Mouse (Mus musculus): ENCODE data around the gene S1pr4. TPM values are rescaled to one million over a fixed set of nuclear protein-coding genes. Genes with fewer than 3 reads are reported as not detected.

The S1pr4 gene
- polyA plus RNA-seq, 1 experiment, result 4.1 TPM

DNA sequence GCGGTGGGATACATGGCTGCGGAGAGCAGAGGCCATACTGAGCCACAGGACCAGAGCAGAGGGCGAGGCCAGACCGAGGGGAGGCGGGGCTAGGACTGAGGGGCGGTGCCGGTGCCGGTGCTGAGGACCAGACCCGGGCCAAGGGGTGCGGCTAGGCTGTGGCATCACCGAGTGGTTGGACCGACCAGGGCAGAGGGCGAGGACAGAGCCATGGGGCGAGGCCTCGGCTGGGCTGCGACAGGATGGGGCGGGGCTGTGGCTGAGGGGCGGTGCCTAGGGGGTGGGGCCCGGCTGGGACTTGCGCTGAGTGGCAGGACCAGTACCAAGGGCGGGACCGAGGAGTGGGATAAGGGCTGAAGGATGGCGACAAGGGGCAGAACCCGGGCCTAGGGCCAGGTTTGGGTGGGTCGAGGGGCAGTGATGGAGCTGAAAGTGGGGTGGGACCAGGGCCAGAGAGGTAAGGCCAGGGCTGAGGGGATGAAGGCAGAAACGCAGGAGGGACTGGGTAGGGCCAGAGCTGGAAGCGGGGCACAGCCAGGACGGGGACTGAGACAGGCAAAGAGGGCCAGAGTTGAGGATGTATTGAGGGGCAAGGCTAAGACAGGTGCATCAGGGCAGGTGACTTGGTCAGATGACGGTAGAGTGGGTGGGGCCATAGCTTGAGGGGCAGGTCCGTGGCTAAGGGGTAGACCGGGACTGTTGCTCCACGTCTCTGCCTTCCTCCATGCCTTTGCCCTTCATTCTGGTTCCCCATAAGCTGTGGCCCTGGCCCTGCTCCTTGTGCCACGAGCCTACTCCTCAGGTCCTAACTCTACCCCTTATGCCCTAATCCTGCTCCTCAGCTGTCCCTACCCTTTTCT is 35.3 kb downstream of the S1pr4 start:
- TF ChIP-seq GATA1 (IDR thresholded peaks at IDR 0.05; ENCODE audit: low read length), result no peak

DNA sequence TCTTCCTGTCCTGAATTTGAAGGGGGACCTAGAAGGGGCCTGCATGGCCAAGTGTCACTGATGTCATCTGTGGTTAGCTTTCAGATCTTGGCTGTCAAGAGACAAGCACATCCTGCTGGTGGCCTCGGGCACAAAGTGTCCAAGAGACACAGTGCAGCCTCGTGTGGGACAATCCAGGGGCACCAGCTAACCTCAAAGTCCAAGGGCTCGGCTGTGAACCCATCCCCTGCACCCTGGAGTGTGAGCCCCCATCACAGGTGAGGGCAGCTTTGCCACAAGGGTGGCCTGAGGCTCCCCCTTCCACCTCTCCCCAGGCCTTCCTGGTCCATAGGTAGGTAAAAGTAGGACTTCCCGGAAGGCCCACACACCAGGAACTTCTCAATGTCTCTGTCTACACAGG is 36.4 kb downstream of the S1pr4 start:
- no peak for TF ChIP-seq GATA1 (IDR thresholded peaks at IDR 0.05; ENCODE audit: low read length)

DNA sequence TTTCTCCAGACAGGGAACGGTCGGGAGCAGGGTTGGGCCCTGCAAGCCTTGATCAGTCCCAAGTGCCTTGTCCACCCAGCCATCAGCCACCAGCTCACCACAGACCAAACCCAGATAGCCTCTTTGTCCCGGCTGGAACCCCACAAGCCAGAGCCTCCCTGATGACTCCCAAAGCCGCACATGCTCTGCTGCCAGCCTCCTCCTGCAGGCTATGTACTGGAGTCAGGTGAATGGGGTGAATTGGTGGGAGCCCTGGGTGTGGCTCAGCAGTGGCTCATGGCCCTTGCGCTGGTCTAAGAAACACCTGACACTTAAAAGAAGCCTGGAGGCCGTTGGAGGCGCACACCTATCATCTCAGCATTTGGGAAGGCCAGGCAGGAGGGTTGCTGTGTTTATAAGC is 37.0 kb downstream of the S1pr4 start:
- TF ChIP-seq GATA1 (IDR thresholded peaks at IDR 0.05; ENCODE audit: low read length), result no peak

DNA sequence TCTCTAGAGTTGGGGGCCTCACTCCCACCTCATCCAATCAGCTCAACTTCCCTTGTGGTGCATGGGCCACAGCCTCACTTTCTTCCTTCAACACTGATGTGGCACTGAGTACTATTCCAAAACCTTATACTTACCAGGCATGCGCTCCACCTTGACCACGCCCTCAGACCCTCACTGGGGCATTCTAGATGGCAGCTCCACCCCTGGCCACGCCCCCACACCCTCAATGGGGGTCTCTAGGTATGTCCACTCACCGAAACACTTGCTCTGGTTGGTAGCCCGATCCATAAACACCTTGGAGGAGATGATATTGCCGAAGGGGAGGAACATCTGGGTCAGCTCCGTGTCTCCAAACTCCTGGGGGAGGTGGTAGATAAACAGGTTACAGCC is 37.5 kb downstream of the S1pr4 start:
- no peak for TF ChIP-seq GATA1 (IDR thresholded peaks at IDR 0.05; ENCODE audit: low read length)

DNA sequence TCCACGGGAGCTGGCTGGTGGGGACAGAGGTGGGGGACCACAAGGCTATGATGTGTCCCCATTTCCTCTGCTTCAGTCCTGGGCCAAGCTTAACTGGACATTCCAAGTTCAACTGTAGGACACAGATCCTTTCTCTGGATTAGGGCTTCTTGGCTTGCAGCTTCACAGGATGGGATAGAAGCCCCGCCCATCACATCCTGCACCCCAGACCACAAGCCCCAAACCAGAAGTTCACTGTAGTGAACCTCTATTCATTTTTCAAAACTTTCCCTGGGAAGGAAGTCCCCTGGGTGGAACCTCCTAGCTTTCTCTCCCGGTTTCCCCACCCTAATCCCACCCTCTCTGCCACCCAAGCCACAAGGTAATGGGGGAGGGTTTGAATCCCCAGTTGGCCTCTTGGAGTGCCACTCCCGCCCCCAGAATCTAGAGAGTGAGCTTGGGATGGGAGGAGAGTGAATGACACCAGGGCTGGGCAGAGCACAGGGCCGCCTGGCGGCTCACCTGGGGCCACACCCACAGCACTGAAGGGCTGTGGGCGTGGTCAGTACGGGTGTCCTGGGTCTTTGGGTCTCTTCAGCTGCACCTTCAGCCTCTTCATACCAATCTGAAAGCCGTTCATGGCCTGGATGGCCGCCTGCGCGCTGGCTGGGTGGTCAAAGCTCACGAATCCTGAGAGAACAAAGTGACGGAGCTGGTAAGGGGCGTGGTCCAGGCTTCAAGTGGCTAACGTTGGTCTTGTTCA is 38.1 kb downstream of the S1pr4 start:
- TF ChIP-seq GATA1 (IDR thresholded peaks at IDR 0.05; ENCODE audit: low read length), result no peak

DNA sequence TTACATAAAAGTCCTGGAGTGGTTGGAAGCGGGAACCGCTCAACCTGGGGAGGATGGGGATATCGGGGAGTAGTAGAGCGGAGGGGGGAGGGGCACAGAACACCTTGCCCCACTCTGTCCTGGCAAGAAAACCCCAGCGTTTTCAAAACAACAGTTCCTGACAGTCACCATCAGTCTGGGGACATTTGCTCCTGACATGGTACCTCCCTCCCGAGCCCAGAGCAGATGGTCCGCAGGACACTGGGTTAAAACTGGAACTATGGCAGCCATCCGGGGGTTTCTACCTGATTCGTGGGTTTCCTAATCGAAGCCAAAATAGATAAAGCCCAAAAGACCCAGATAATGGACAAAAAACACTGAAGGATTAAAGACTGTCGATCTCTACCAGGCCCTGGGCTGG is 39.0 kb downstream of the S1pr4 start:
- no peak for TF ChIP-seq GATA1 (IDR thresholded peaks at IDR 0.05; ENCODE audit: low read length)

DNA sequence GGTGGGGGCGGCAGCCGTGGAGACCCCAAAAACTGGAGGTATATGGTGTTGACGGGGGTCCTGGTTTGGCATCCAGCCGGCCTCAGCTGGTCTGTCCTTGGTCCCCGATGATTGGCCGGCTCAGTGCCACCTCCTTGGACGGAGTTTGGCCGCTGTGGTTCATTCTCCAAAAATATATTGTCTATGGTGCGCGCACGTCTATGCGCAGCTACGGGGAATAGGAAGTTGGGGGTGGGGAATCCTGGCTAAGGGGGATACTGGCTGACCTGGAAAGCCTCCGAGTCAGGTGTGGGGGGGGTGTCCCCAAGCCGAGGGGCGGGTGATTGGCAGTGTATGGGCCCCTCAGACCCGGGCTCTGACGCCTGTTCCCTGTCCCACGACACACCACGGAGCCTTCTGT is 39.5 kb downstream of the S1pr4 start:
- no peak for TF ChIP-seq GATA1 (IDR thresholded peaks at IDR 0.05; ENCODE audit: low read length)

DNA sequence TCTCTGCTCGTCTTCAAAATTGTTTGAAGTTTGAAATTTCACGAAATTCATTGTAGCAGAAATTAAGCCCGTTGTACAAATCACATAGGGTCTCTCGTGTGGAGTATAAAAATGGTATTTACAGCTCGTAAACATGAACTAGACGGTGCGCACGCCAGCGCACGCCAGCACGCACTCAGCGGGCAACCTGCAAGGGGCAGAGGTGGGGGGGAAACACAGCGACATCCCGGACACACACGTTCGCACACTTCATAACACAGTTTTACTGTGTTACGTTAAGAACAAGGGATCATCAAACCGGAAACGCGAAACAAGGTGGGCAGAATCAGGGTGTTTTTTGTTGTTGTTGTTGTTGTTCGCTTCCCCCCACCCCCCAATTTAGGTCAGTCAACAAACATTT is 40.5 kb downstream of the S1pr4 start:
- no peak for TF ChIP-seq GATA1 (IDR thresholded peaks at IDR 0.05; ENCODE audit: low read length)

DNA sequence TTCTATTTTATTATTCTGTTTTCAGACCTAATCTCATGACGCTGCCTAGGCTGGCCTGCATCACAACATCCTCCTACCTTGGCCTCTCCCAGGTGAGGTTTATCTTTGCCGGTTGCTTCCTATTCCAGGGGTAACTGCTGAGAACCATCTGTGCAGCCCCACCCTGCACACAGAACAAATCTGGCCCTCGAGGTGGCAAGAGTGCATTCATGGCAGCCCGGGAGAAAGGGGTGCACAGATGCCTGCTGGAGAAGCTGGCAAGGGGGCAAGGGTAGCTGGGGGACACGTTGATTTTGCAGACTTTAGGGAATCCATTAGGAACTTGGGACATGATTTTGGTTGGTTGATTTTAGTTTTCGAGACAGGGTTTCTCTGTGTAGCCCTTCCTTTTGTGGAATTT is 41.7 kb downstream of the S1pr4 start:
- TF ChIP-seq GATA1 (IDR thresholded peaks at IDR 0.05; ENCODE audit: low read length), result no peak

DNA sequence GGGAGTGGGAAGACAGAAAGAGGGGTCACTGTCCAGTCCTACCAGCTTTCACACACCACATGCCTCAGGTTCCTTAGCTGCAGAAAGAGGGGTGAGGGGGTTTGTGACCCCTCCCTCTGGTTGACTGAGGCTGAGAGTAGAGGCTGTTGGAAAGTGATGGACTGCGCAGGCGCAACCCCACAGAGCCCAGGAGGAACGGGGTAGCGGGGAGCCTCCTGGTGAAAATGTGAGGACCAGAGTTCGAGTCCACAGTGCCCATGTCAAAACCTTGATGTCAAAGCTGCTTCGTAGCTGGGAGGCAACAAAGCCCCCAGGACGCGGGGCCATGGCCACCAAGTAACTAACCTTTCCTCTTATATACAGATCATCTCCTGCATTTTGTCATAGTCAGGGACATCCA is 42.3 kb downstream of the S1pr4 start:
- no peak for TF ChIP-seq GATA1 (IDR thresholded peaks at IDR 0.05; ENCODE audit: low read length)

DNA sequence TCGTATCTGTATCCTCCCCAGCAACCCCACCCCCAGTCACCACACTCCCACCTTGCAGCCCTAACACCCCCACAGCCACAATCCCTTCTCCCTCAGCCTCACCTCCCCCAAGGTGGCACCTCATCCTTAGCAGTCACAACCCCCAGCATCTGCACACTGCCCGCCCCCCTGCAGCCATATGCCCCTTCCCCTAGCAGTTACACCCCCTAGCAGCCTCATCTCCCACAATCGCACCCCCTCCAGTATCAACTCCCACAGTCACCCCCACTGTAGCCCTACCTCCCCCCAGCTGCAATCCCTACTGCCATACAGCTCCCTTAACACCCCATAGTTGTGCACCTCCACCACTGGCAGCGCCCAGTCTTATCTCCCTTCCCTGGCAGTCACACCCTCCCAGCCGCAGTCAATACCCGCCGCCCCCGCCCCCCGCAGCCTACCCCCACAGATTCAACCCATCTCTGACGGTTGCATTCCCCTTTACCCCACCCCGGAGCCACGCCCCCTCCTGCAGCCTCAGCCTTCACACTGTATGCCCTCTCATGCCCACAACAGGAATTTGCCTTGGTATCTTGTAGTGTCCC is 42.9 kb downstream of the S1pr4 start:
- TF ChIP-seq GATA1 (IDR thresholded peaks at IDR 0.05; ENCODE audit: low read length), result no peak

DNA sequence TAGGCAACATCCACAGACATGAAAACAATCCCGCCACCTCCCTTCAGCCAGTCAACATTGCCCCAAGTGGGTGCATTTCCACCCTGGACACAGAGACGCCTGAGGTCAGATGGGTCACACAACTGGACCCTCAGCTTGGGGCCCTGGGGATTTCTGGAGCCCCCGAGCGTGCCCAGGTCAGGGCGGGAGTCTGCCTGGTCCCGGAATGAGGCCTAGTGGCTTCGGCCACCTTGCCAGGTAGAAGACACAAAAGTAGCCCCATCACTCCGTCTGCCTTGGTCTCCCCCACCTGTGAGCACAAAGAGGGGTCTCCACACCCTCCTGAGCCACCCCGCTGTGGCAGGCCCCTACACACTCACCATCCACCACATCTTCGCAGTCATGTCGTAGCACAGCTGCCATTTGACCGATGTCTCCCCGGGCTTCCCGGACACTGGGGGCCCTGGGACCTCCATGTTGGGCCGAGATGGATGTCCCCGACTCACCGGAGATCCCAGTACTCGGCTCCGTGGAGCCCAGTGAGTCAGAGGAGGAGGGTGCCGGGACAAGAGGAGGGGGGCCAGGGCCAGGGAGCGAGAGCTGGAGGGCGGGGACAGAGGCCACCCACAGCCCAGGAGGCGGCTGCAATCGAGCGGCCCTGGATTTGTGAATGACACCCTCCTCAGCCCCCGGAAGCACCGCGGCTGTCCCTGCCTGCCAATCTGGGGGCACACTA is 44.6 kb downstream of the S1pr4 start, which contains the start of gene Nfic:
Gene Nfic (minus strand): TSS at position 455 of the 715 bp plus-strand sequence.
- TF ChIP-seq GATA1 (IDR thresholded peaks at IDR 0.05; ENCODE audit: low read length), result no peak

DNA sequence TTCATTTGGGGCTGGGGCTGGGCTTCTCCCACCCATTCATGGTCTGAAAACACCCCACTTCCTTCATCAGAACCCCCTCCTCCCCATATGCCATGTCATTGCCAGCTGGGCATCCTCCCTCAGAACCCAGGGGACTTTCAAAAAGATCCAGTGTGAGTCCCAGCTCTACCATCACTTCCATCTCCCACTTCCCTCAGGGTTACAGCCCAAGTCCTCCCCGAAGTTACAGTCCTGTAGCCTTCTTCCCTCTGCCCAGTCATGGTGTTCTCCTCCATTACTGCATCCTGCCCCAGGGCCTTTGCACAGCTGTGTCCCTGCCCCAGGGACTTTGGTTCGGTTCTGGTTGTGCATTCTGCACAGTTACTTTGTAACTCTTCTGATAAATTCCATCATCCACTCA is 45.8 kb downstream of the S1pr4 start:
- no peak for TF ChIP-seq GATA1 (IDR thresholded peaks at IDR 0.05; ENCODE audit: low read length)

DNA sequence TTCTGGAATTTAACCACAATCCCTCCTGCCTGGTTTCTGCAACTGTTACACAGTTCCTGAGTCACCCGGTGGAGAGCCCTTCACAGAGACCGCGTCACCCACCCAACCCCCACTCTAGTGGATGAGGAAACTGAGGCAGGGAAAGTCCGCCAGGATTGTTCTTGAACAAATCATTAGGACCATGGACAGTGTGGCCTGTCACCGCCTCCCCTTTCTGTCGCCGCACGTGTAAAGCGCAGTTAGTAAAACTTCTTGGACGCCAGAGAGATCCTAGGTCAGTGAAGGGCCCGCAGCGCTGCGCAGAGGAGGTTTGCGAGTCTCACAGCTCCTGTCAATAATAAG is 47.0 kb downstream of the S1pr4 start:
- no peak for TF ChIP-seq GATA1 (IDR thresholded peaks at IDR 0.05; ENCODE audit: low read length)

DNA sequence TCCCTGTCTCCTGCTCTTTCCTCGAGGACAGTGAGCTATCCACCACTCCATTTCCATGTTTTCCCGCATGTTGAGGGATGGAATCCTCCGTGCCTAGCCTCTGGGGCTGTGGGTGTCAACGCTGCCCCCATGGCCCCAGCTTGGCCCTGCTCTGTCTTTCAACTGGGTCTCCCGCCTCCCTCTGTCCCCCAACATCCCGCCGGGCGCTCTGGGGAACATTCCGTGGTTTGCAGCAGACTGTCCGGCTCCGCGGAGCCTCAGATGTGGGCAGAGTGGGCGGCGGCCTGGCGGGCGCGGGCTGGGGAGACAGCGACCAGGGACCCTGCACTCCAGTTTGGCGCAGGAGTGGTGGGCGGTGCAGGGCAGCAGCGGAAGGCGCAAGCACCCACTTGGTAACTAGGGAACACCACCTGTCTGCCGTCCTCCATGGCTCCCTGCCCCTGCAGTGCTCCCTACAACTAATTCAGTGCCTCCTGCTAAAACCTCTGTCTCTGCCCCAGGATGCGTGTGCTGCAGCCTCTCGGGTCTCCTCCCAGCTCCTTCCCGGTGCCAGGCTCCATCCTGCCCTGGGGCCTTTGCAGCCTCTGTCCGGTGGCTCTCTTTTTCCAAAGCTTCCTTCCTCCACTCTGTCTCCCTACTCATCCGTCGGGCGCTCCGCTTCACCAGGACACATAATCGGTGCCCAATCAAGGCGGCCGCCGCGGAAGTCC is 47.5 kb downstream of the S1pr4 start:
- no peak for TF ChIP-seq GATA1 (IDR thresholded peaks at IDR 0.05; ENCODE audit: low read length)
